Mouse (Mus musculus) bone marrow, adult 2 months (tissue): ENCODE results near the gene Rps6ka3. TPM values are rescaled to one million over a fixed set of nuclear protein-coding genes. Genes with fewer than 3 reads are reported as not detected.

ENCODE experiments used
- H3K27ac ChIP-seq: fragments of 200-500 bp; 2 replicates; pipeline ENCODE4 v1.5.1; 2012; ENCODE audit warnings: low read depth, mild to moderate bottlenecking, control low read depth, inconsistent platforms, low read length; ENCODE audit not compliant: control insufficient read depth, poor library complexity, insufficient read depth
- H3K4me1 ChIP-seq: fragments of 200-500 bp; 2 replicates; pipeline ENCODE4 v1.6.1; 2011; ENCODE audit warnings: low read length; ENCODE audit not compliant: control insufficient read depth, insufficient read depth
- H3K4me3 ChIP-seq: fragments of 200-500 bp; replicated peaks from 2 replicates; pipeline ENCODE3; 2011; ENCODE audit warnings: mild to moderate bottlenecking, low read depth, low read length, control low read depth; ENCODE audit not compliant: control insufficient read depth
- CTCF ChIP-seq: fragments of 200-500 bp; IDR thresholded peaks from 2 replicates; pipeline ENCODE4 v1.5.1; 2011; ENCODE audit warnings: low read length, control low read depth; ENCODE audit not compliant: control insufficient read depth, insufficient read depth
- POLR2A ChIP-seq: fragments of 200-500 bp; IDR thresholded peaks from 2 replicates; pipeline ENCODE4 v1.6.1; 2011; ENCODE audit warnings: low read depth, mild to moderate bottlenecking, control low read depth, low read length, borderline replicate concordance; ENCODE audit not compliant: control insufficient read depth
- WGBS: fragments of 180-500 bp; shearing (Covaris S2); methylation state at CpG from one replicate; pipeline ENCODE4 v1.1.7; 2018; 5-methylcytosine and 5-hydroxymethylcytosine counted together
- polyA plus RNA-seq: library from polyadenylated mRNA; stranded (reverse); fragments of >200 nt; gene quantifications from 2 replicates; pipeline ENCODE4 v1.2.4, GENCODE M21; 2011; ENCODE audit warnings: low replicate concordance; ENCODE audit not compliant: missing spikeins, insufficient read depth, insufficient read length

The Rps6ka3 gene
- polyA plus RNA-seq, 1 experiment, result 13.4 TPM

GRCm38 (mm10) chrX:159222474-159222873 lies 12.4 kb downstream of the Rps6ka3 start:
- H3K4me1 ChIP-seq, result no peaks in the 10 kb centered on the region
- H3K4me3 ChIP-seq, result no peak overlapping the region
- WGBS, result 72% methylated on average over 3 of the region's 3 CpGs
- no peak overlapping the region for H3K27ac ChIP-seq
- no peak for TF ChIP-seq POLR2A
- no peak for TF ChIP-seq CTCF

DNA sequence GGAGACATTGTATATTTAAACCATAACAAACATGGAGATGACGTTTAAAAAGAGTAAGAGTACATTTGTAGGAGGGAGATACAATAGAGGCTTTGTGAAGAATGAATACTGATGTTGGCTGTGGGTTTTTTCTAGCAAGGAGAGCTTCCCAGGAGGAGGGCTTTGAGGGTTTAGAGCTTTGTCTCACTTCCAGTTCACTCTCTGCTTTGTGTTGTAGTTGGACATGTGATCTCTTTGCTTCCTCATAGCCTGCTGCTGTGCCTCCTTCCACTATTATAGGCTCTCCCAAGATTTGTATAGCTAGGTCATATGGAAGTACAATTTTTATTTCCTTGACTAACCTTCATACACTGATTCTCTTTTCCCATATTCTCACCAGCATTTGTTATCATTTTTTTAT lies 27.2 kb downstream of the Rps6ka3 start:
- WGBS, result 63% methylated on average over 1 of the region's 1 CpGs

GRCm38 (mm10) chrX:159254001-159254884 lies 44.1 kb downstream of the Rps6ka3 start:
- 21% methylated on average over 24 of the region's 27 CpGs for WGBS

More for the DNA sequence above, 27.2 kb downstream of the Rps6ka3 start:
- TF ChIP-seq POLR2A (no peak), CTCF (no peak)
- Histone ChIP-seq H3K4me3 (no peak overlapping the region), H3K27ac (no peak overlapping the region), H3K4me1 (no peaks in the 10 kb centered on the region)

DNA sequence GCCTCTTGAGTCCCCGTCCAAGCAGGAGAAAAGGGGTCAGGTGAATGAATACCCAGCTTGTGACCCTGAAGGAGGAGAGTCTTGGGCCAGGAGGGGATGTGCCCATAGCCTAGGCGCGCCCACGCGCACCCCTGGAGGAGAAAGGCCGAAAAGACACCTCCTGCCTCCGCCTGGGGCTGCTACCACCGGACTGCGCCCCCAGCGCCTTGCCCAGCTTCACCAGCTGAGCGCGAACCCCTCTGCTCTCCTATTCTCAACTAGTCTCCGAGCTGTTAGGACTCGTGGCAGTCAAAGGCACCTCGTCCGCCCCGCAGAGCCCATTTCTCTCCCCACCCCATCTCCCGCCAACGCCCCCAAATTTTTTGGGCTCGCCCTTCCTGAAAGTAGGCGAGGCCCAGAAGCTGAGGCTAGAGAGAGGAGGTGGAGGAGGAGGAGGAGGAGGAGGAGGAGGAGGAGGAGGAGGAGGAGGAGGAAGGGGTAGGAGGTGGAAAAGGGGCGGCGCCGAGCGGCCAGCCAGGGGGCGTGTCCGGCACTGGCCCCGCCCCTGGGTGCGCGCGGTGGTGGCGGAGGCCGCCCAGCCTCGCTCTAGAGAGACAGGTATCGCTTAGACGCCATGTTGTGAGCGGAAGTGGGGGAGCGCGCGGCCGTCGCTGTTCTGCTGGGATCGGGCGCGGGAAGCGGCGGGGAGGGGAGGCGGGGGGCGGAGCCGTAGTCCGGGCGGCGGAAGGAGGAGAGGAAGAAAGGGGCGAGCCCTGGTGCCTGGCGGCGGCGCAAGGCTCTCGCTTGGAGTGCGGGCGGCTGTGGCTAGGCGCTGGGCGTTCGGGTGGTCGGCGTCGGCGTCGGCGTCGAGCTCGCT lies 45.2 kb downstream of the Rps6ka3 start:
- no peaks in the 10 kb centered on the region for H3K4me1 ChIP-seq
- H3K27ac ChIP-seq, result peak overlapping the region; percentile 97
- peak overlapping the region; percentile 84 for H3K4me3 ChIP-seq
- 14% methylated on average over 52 of the region's 71 CpGs for WGBS
- TF ChIP-seq CTCF (0 out of 2 replicates have a peak, but pooled peaks have one; percentile 25), POLR2A (peak; percentile 52; the same call in 1 of the 2 replicates)

More at GRCm38 (mm10) chrX:159254001-159254884, 44.1 kb downstream of the Rps6ka3 start:
- Histone ChIP-seq H3K27ac (peak overlapping the region; percentile 97), H3K4me3 (peak overlapping the region; percentile 76), H3K4me1 (no peaks in the 10 kb centered on the region)
- no peak for TF ChIP-seq POLR2A
- no peak for TF ChIP-seq CTCF

DNA sequence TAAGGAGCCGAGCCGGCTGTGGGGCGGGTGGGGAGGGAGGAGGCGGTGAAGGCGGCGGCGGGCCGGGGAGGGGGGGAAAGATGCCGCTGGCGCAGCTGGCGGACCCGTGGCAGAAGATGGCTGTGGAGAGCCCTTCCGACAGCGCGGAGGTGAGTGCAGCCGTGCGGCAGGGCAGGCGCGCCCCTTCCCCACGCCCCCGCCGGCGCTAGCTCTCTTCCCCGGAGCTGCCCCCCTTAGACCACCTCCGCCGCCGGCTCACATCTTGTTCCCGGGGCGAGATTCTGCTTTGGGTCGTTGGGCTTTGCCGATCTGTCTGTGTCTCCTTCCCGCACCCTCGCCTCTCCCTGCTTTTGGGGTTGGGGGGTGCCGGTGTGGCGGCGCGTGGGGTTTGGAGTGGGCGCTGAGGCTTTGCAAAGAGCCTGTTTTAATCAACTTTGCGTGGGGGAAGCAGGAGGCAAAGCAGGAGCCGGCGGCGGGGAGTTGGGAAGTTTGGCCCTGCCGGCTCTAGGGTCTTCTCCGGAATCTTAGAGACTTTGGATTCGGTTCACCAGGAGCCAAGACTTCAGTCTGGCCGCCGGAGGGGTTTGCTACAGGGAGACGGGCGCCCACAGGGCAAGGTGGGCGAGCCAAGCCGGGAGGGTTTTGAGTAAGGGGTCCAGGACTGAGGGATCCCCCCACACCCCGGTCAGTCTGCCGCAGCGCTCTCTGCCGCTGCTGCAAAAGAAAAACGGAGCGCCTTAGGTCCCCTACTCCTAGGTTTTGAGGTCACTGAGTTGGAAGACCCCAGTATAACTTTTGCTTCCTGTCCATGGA lies 46.1 kb downstream of the Rps6ka3 start:
- TF ChIP-seq CTCF (no peak), POLR2A (no peak)
- Histone ChIP-seq H3K27ac (peak overlapping the region; percentile 85), H3K4me1 (no peaks in the 10 kb centered on the region), H3K4me3 (peak overlapping the region; percentile 84)
- 9% methylated on average over 51 of the region's 57 CpGs for WGBS

DNA sequence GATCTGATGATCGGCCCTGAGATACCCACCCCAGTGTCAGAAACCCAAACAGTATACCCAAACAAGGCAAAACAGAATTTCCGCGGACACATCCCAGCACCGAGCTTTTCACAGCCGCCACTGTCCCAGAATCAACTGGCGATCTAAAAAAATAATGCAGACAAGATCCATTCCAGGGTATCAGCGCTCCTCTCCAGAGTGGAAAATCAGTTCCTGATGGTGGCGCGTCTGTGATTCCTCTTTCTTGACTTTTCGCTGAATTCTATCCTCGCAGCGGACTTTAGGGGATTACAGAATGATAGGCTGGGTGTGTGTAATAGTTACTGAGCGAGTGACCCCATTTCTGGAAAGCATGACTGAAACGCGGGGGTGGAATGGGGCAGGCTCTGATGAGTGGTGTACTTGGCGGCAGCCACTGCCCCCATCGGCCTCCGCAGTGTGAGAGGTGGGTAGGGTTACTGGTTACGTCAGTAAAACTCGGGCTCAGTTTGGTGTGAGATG lies 46.9 kb downstream of the Rps6ka3 start:
- TF ChIP-seq POLR2A (no peak), CTCF (no peak)
- no peaks in the 10 kb centered on the region for H3K4me1 ChIP-seq
- no peak overlapping the region for H3K27ac ChIP-seq
- H3K4me3 ChIP-seq, result peak overlapping the region; percentile 84
- WGBS, result 12% methylated on average over 20 of the region's 20 CpGs

DNA sequence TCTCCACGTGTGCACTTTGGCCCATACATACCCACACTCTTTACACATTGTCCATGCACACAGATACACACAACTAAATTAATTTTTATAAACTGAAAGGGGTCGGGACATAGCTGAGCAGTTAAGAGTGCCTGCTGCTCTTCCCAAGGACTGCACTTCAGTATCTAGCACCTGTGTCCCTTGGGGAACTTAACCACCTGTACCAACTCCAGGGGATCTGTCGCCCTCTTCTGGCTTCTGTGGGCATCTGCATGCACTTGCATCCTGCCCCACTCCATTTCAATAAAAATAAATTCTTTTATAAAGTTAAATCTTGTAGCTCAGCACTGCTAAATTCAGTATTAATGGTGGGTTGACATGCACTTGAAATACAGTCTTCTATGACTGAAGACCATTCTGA lies 54.6 kb downstream of the Rps6ka3 start:
- WGBS, result 53% methylated on average over 3 of the region's 3 CpGs
- TF ChIP-seq CTCF (peak; percentile 66), POLR2A (no peak)

More for the DNA sequence above, 54.6 kb downstream of the Rps6ka3 start:
- H3K27ac ChIP-seq, result no peak overlapping the region
- H3K4me3 ChIP-seq, result no peak overlapping the region
- H3K4me1 ChIP-seq, result no peaks in the 10 kb centered on the region
